Mouse (Mus musculus) embryo, embryonic 9.5 days (tissue): Measurements from ENCODE around the gene Ankra2.

Experiments
- DNase-seq: peaks from one replicate; pipeline ENCODE4 v3.0.0-alpha.2; 2017; ENCODE audit errors: extremely low spot score

The Ankra2 gene

GRCm38 (mm10) chr13:98296072-98296471, 33.2 kb downstream of the Ankra2 start:
- no peak for DNase-seq

- DNase-seq: no peak
These were observed 35.1 kb downstream of the Ankra2 start for GRCm38 (mm10) chr13:98297883-98298482.

DNA sequence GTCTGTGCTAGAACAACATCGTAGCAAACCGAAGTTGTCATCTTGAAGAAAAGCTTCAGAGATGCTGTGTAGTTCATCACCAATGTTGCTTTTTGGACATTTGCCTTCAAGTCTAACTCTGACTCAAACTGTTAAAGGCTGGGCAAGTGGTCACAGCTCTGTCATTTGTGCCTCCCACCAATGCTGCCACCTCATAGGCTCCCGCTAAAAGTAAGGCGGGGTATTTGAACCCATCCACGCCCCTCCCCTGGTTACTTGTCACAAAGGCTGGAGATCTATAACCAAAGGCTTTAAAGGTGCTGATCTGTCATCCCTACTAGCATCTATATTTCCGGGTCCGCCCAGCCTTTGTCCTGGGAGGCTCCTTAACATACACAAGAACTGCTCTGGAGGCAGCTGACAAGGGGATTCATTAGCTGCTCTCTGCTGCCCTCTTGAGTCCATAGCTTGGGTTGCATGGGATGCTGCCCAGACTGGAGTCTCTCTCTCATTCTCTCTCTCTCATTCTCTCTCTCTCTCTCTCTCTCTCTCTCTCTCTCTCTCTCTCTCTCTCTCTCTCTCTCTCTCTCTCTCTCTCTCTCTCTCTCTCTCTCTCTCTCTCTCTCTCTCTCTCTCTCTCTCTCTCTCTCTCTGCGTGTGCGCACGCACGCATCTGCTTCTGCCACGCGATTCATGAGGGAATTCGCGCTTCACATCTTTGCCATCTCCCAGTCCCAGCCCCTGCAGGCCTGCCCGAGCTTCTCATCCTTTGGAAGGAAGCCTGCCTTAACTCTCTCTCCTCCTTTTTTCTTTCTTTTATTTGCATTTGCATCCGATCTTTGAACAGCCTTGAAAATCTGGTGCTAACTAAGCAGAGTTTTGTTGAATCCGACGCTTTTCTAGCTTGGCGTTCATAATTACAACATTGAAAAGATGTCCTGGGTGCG, 36.2 kb downstream of the Ankra2 start:
- peak; percentile 87 for DNase-seq

DNA sequence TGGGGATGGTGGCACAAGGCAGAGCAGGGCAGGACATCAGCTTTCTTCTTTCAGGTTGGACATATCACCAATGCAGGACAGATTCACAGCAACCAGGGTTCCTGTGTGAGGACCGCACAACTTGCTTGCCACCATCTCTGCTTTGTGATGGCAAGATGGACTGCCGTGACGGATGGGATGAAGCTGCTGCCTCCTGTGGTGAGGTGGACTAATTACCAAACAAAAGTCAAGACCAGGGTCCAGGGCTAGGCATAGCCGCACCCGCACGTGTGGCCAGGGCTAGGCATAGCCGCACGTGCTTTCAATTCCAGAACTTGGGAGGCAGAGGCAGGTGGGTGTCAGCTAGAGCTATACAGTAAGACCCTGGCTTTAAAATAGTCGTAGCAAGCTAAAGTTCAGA, 42.4 kb downstream of the Ankra2 start:
- no peak for DNase-seq

GRCm38 (mm10) chr13:98306393-98306792, 43.5 kb downstream of the Ankra2 start:
- DNase-seq: no peak

DNA sequence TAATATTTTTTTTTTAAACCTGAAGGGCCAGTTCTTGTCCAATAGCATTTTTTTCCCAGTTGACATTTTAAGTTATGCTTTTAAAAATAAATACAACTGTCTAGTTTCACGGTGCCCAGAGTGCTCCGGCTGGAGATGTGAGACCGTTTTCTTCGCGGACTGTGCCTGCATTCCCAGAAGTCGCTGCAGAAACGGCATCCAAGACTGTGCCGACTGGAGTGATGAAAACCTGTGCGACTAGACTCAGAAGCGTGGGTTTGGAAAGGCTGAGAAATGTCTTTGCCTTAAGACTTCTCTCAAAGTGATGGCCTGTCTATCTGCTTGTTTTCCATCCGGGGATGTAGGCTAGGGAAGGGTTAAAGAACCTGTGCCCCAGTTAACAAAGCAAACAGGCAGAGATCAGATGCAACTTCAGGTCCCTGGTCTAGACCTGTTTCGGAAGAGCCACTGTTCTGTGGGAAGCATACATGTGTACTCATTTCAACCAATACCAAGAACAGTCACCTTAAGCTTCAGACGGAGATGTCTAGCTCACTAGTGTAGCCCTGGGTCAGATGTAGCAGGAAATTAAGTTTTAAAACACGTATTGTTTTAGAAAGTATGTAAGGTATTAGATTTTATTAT, 44.1 kb downstream of the Ankra2 start:
- no peak for DNase-seq

DNA sequence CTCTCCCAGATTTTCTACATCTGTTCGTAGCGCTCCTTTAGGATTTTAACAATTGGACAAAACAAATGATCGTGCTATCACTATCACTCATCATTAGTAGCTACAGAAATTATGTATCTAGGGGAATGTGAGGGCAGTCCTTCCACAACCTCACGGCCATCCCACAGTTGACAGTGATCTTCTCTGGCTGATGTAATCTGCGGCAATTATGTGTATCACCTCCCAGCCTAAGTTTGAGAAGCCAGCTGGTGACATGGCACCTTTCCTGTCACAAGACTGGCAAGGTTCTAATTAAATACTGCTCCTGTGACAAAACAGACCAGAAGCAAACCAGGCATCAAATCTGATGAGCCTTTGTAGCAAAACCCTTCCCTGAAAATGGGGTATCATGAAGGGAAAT, 45.1 kb downstream of the Ankra2 start:
- no peak for DNase-seq

DNA sequence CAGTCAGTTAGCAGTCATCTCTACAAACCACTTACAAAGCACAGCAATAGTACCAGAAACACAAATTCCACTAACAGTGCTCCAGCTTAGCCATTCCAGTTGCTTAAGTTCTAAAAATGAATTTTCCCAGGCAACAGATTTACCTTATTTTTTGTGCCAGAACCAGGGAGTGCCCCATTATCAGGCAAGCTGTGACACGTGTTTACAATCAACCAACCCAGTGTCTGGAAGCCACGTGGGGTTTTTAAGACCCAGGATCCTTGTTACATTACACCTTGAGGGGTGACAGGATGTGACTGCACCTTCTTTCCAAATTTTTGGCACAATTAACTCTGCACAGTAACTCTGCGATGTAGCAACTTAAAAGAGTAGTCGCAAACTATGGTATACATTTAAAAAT, 45.9 kb downstream of the Ankra2 start:
- no peak for DNase-seq

GRCm38 (mm10) chr13:98311597-98311996, 48.7 kb downstream of the Ankra2 start:
- no peak for DNase-seq

GRCm38 (mm10) chr13:98313631-98314030, 50.8 kb downstream of the Ankra2 start:
- no peak for DNase-seq

DNA sequence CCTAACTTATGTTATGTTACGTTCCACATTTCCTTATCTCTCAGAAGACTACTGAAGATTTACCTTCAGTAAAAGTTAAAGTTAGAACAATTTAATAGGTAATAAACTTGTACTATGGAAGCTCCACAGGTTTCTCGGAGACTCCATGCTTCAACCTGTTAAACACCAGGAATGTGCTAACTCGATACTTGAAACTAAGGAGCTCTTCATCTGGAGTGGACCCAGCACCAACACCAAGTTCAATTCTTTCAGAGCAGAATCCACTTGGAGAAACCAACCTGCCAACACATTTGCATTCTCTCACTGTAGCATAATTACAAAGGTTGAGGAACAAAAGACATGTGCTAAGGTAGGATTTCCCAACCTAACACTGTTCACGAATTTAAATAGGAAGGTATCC, 52.2 kb downstream of the Ankra2 start:
- DNase-seq: no peak

GRCm38 (mm10) chr13:98316140-98316479, 53.2 kb downstream of the Ankra2 start:
- DNase-seq: no peak

GRCm38 (mm10) chr13:98316480-98317245, 53.8 kb downstream of the Ankra2 start, which contains the start of gene Btf3:
Btf3 (minus strand) TSS chr13:98317006.
- DNase-seq: peak; percentile 93

DNA sequence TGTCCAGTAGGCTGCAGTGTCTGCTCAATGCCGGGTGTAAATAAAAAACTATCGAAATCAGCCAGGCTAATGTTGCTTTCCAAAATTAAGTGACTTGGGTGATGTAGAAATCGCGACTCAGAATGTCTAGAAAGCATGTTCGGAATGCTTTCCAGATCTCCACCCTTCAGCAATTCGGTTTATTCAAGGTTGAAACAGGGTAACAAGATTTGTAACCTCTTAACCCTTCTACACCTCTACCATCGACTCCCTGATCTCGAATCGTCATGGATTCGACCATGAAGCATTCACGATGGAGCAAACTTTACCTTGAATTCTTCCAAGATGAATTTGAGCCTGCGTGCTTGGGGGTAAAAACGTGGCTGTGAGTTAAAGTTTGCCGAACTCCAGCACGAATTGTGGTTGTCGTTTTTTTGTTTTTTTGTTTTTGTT, 54.4 kb downstream of the Ankra2 start:
- DNase-seq: no peak

- no peak for DNase-seq
These were observed 55.0 kb downstream of the Ankra2 start for GRCm38 (mm10) chr13:98317911-98318310.
